Mouse (Mus musculus): ENCODE measurements around the gene Foxo6.

DNA sequence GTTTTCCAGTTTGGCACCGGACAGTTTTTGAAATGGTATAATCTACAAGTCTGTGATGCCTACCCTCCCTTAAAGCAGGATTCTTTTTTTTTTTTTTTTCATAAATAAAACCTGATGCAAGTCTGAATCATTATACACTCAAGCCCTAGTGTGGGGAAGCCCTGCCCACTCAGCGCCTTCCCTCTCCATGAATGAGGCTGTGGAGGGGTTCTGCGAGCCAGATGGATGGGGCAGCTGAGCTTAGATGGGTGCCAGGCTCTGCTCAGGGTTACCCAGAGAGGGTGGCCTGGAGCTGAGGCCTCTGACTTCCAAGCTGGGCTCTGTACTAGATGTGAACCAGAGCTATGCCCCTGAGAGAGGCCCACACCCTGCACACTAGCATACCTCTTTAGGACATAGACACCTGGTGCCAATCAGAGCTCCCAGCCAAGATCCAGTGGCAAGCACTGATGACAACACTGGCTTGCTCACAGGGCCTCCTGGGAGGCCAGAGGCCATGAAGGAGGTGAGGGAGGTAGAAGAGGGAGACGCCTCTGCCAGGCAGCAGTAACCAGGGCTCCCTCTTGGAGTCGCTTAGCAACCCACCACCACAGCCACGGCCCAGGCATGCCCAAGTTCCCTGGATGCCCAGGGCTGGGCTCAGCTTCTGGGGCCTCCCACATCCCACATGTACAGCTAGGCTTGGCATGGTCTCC, 15.1 kb downstream of the Foxo6 start:
- no peak for TF ChIP-seq CTCF (IDR thresholded peaks at IDR 0.05; ENCODE audit: low read depth, low read length)
- no peak for TF ChIP-seq POLR2A (IDR thresholded peaks at IDR 0.05; ENCODE audit: insufficient read depth, low read length)
- TF ChIP-seq EP300 (IDR thresholded peaks at IDR 0.05; ENCODE audit: insufficient read depth, low read depth, low read length): no peak
